Mouse (Mus musculus) CH12.LX (cell line): ENCODE results near the gene Tmem114. TPM values are rescaled to one million over a fixed set of nuclear protein-coding genes. Genes with fewer than 3 reads are reported as not detected.

Experiments
- DNase-seq: peaks from one replicate; pipeline ENCODE4 v3.0.0-alpha.2; 2013; ENCODE audit errors: extremely low read depth
- H3K27ac ChIP-seq: 2 replicates; pipeline ENCODE4 v1.5.1; 2012; ENCODE audit warnings: low read depth, mild to moderate bottlenecking, control low read depth, moderate library complexity; ENCODE audit not compliant: insufficient read depth
- H3K27me3 ChIP-seq: replicated peaks from 2 replicates; pipeline ENCODE3; 2012; ENCODE audit warnings: inconsistent platforms
- H3K36me3 ChIP-seq, 2 experiments: replicated peaks in 1 of 2; 2 replicates each; pipeline versions ENCODE3 to v1.6.1; 2012; ENCODE audit warnings: inconsistent platforms in 1 of 2, low read length in 1 of 2, mild to moderate bottlenecking in 1 of 2, mixed read lengths in 1 of 2, moderate library complexity in 1 of 2; ENCODE audit not compliant: control insufficient read depth in 1 of 2, insufficient read depth in 1 of 2
- H3K4me1 ChIP-seq, 2 experiments: 2 replicates each; pipeline ENCODE4 v1.6.1; 2012; ENCODE audit warnings: inconsistent platforms in 1 of 2, moderate library complexity in 1 of 2; ENCODE audit not compliant: insufficient read depth in 2 of 2, control insufficient read depth in 1 of 2
- H3K4me2 ChIP-seq: 2 replicates; pipeline ENCODE4 v1.6.1; 2012; ENCODE audit warnings: low read depth, mild to moderate bottlenecking, control low read depth; ENCODE audit not compliant: poor library complexity, insufficient read depth, severe bottlenecking
- H3K4me3 ChIP-seq, 3 experiments: fragments of 150-350 bp in 1 of 3; sonication (generic) in 1 of 3; replicated peaks in 1 of 3; 2 replicates each; pipeline versions ENCODE3 to v1.5.1; 2011 to 2012; ENCODE audit warnings: low read depth in 2 of 3, low read length in 2 of 3, mild to moderate bottlenecking in 2 of 3, moderate library complexity in 2 of 3, control low read depth in 1 of 3, improper control_type of control experiment in 1 of 3, inconsistent platforms in 1 of 3, mixed read lengths in 1 of 3; ENCODE audit not compliant: poor library complexity in 1 of 3
- H3K79me2 ChIP-seq: replicated peaks from 2 replicates; pipeline ENCODE4 v1.6.1; 2012; ENCODE audit warnings: mild to moderate bottlenecking, moderate library complexity; ENCODE audit not compliant: control insufficient read depth, poor library complexity, insufficient read depth, severe bottlenecking; ENCODE audit errors: extremely low read depth
- H3K9ac ChIP-seq: 2 replicates; pipeline ENCODE4 v1.6.1; 2012; ENCODE audit warnings: low read depth, mild to moderate bottlenecking, control low read depth, moderate library complexity; ENCODE audit not compliant: insufficient read depth
- H3K9me3 ChIP-seq: replicated peaks from 2 replicates; pipeline ENCODE3; 2012; ENCODE audit warnings: low read length, inconsistent platforms, mixed read lengths
- CHD2 ChIP-seq: IDR thresholded peaks from 2 replicates; pipeline ENCODE4 v1.6.1; 2011; ENCODE audit warnings: low read length, improper control_type of control experiment
- ELF1 ChIP-seq: IDR thresholded peaks from 2 replicates; pipeline ENCODE4 v1.6.1; 2014; ENCODE audit warnings: low read depth, mild to moderate bottlenecking, inconsistent platforms, low read length, improper control_type of control experiment
- EP300 ChIP-seq: IDR thresholded peaks from 2 replicates; pipeline ENCODE4 v1.6.1; 2011; ENCODE audit warnings: low read length, improper control_type of control experiment
- ETS1 ChIP-seq: conservative IDR thresholded peaks from 2 replicates; pipeline ENCODE4 v1.6.1; 2012; ENCODE audit warnings: low read depth, mild to moderate bottlenecking, inconsistent platforms, low read length, improper control_type of control experiment, moderate library complexity
- GABPA ChIP-seq: IDR thresholded peaks from 2 replicates; pipeline ENCODE4 v1.6.1; 2012; ENCODE audit warnings: low read depth, low read length, improper control_type of control experiment, inconsistent platforms; ENCODE audit not compliant: insufficient replicate concordance
- IRF4 ChIP-seq: IDR thresholded peaks from 2 replicates; pipeline ENCODE4 v1.6.1; 2014; ENCODE audit warnings: low read depth, mild to moderate bottlenecking, inconsistent platforms, low read length, improper control_type of control experiment
- JUN ChIP-seq: IDR thresholded peaks from 2 replicates; pipeline ENCODE4 v1.6.1; 2011; ENCODE audit warnings: low read depth, mild to moderate bottlenecking, low read length, improper control_type of control experiment, moderate library complexity; ENCODE audit not compliant: insufficient read depth
- KAT2A ChIP-seq: IDR thresholded peaks from 2 replicates; pipeline ENCODE4 v1.6.1; 2012; ENCODE audit warnings: low read length, improper control_type of control experiment, inconsistent platforms; ENCODE audit not compliant: insufficient replicate concordance
- MAFK ChIP-seq: IDR thresholded peaks from 2 replicates; pipeline ENCODE4 v1.6.1; 2011; ENCODE audit warnings: low read length, improper control_type of control experiment; ENCODE audit not compliant: insufficient replicate concordance
- MAX ChIP-seq: IDR thresholded peaks from 2 replicates; pipeline ENCODE4 v1.6.1; 2011; ENCODE audit warnings: low read length, improper control_type of control experiment
- MYC ChIP-seq: IDR thresholded peaks from 2 replicates; pipeline ENCODE4 v1.6.1; 2011; ENCODE audit warnings: low read depth, mild to moderate bottlenecking, improper control_type of control experiment, low read length
- NELFE ChIP-seq: IDR thresholded peaks from 2 replicates; pipeline ENCODE4 v1.6.1; 2011; ENCODE audit warnings: low read depth, low read length, improper control_type of control experiment
- NRF1 ChIP-seq: IDR thresholded peaks from 2 replicates; pipeline ENCODE4 v1.6.1; 2014; ENCODE audit warnings: low read depth, mild to moderate bottlenecking, inconsistent platforms, low read length, improper control_type of control experiment, moderate library complexity
- PAX5 ChIP-seq: IDR thresholded peaks from 2 replicates; pipeline ENCODE4 v1.6.1; 2012; ENCODE audit warnings: low read length, inconsistent platforms, mixed read lengths
- POLR2A ChIP-seq: IDR thresholded peaks from 2 replicates; pipeline ENCODE4 v1.6.1; 2011; ENCODE audit warnings: low read depth, mild to moderate bottlenecking, improper control_type of control experiment, low read length
- POLR2AphosphoS2 ChIP-seq: IDR thresholded peaks from 2 replicates; pipeline ENCODE4 v1.6.1; 2011; ENCODE audit warnings: low read depth, low read length, improper control_type of control experiment
- RAD21 ChIP-seq: IDR thresholded peaks from 2 replicates; pipeline ENCODE4 v1.6.1; 2011; ENCODE audit warnings: low read depth, mild to moderate bottlenecking, low read length, improper control_type of control experiment, moderate library complexity
- TCF12 ChIP-seq: IDR thresholded peaks from 2 replicates; pipeline ENCODE4 v1.6.1; 2014; ENCODE audit warnings: low read depth, mild to moderate bottlenecking, inconsistent platforms, low read length, improper control_type of control experiment
- USF2 ChIP-seq: conservative IDR thresholded peaks from 2 replicates; pipeline ENCODE4 v1.6.1; 2011; ENCODE audit warnings: low read depth, low read length, improper control_type of control experiment
- ZC3H11A ChIP-seq: IDR thresholded peaks from 2 replicates; pipeline ENCODE4 v1.6.1; 2012; ENCODE audit warnings: low read depth, mild to moderate bottlenecking, inconsistent platforms, low read length, improper control_type of control experiment
- ZMIZ1 ChIP-seq: IDR thresholded peaks from 2 replicates; pipeline ENCODE4 v1.6.1; 2012; ENCODE audit warnings: low read depth, mild to moderate bottlenecking, inconsistent platforms, low read length, improper control_type of control experiment
- dilution Hi-C: fragments of 300-500 bp; cut with MboI; formaldehyde crosslinking; loops from 2 replicates; pipeline ENCODE4 v1.14.3; 2020; ENCODE audit warnings: low sequenced_read_pairs; ENCODE audit not compliant: extremely low pct_unique_long_range_greater_than_20kb, extremely low pct_ligation_motif_present
- in situ Hi-C: fragments of 300-500 bp; cut with MboI; formaldehyde crosslinking; loops from 3 replicates; pipeline ENCODE4 v1.14.3; 2019; ENCODE audit warnings: low sequenced_read_pairs, low pct_ligation_motif_present, low pct_unique_long_range_greater_than_20kb, mixed read lengths
- polyA plus RNA-seq: library from polyadenylated mRNA; unstranded; fragments of >175 nt; gene quantifications from 2 replicates; pipeline ENCODE4 v1.2.1, GENCODE M21; 2012; ENCODE audit warnings: low read depth; ENCODE audit not compliant: insufficient read length
- total RNA-seq, 2 experiments: library from RNA; depleted of rRNA; stranded (reverse); fragments of 300-350 nt in 1 of 2; fragments of >200 nt in 1 of 2; gene quantifications; 2 replicates each; pipeline ENCODE4 v1.2.3; 2012 to 2014

Gene Tmem114
- total and polyA plus RNA-seq, 3 experiments = not detected

GRCm38 (mm10) chr16:8418126-8418525, 6.8 kb downstream of the Tmem114 start:
- no peak for DNase-seq
- TF ChIP-seq EP300 (no peak), POLR2A (no peak), TCF12 (no peak), ELF1 (no peak), MAFK (no peak), ZC3H11A (no peak)
- H3K79me2 ChIP-seq = no peaks in the 10 kb centered on the region
- H3K9ac ChIP-seq = no peak overlapping the region
- H3K27me3 ChIP-seq = peaks cover 86% of the 10 kb centered on the region
- dilution Hi-C loops = no loop called here
- no peak overlapping the region for H3K27ac ChIP-seq
- in situ Hi-C loops = loop anchor here (5.0 kb wide), 2 partner anchors 74 to 449 kb away; no protein-coding TSS in a partner anchor
- H3K9me3 ChIP-seq = no peaks in the 10 kb centered on the region
- H3K36me3 ChIP-seq = no peaks in the 10 kb centered on the region
- no peak overlapping the region for H3K4me2 ChIP-seq
- H3K4me3 ChIP-seq = no peak overlapping the region
- no peaks in the 10 kb centered on the region for H3K4me1 ChIP-seq

DNA sequence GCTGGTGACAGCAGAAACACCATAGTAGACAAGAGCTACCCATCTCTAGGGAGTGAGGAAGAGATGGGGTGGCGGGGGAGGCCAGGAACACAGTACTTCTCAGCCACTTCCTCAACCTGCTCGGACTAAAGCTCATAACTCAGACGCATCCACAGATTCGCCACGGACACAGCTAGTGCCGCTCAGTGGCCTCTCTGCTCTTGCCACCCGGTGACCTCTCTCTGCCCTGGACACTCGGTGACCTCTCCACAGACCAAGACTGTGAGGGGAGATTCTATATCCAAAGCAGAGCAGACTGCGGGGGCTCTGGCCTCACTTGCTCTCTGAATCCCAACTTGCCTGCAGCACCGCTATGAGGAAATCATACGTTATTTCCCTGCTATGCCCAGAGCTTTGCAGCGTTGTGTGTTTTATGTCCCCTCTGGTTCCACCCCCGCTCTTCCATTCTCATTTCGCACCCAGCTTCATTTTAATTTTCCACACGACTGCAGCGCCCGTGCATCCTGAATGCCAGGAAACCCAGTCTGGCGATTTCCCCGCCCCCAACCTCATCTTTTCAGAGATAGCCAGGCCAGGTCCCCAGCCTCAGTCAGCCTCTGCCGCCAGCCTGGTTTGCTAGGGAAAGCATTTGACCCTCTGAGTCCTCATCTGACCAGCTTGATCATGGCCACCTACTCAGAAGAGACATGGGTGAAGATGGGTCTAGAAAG, 7.8 kb downstream of the Tmem114 start:
- H3K4me2 ChIP-seq = no peak overlapping the region
- H3K9me3 ChIP-seq = no peaks in the 10 kb centered on the region
- dilution Hi-C loops = no loop called here
- H3K9ac ChIP-seq = no peak overlapping the region
- DNase-seq = no peak
- H3K36me3 ChIP-seq = no peaks in the 10 kb centered on the region
- H3K4me3 ChIP-seq = no peak overlapping the region
- H3K4me1 ChIP-seq = peaks cover 0 to 5% of the 10 kb centered on the region in 2 experiments; a peak in 2 of 4 replicates
- H3K27ac ChIP-seq = no peak overlapping the region
- TF ChIP-seq EP300 = no peak
- no peak for TF ChIP-seq MAFK
- TF ChIP-seq TCF12 = no peak
- no peak for TF ChIP-seq USF2
- no peak for TF ChIP-seq ETS1
- no peak for TF ChIP-seq CHD2
- TF ChIP-seq NELFE = no peak
- no peak for TF ChIP-seq IRF4
- no peak for TF ChIP-seq POLR2AphosphoS2
- no peak for TF ChIP-seq JUN
- no peak for TF ChIP-seq KAT2A
- no peak for TF ChIP-seq RAD21
- TF ChIP-seq PAX5 = no peak
- TF ChIP-seq MYC = no peak
- TF ChIP-seq ZMIZ1 = no peak
- no peak for TF ChIP-seq POLR2A
- no peak for TF ChIP-seq GABPA
- no peak for TF ChIP-seq ZC3H11A
- TF ChIP-seq NRF1 = no peak
- no peak for TF ChIP-seq MAX
- in situ Hi-C loops = loop anchor here (5.0 kb wide), 2 partner anchors 75 to 450 kb away; no protein-coding TSS in a partner anchor
- H3K27me3 ChIP-seq = peaks cover 80% of the 10 kb centered on the region
- H3K79me2 ChIP-seq = no peaks in the 10 kb centered on the region
